Mouse (Mus musculus): ENCODE data around the gene Obox2. TPM values are rescaled to one million over a fixed set of nuclear protein-coding genes. Genes with fewer than 3 reads are reported as not detected.
"Not testable (repeated sequence)": the region's sequence is repeated elsewhere in the genome, so short reads cannot be mapped to it uniquely, and the experiment has no call there.

Gene Obox2
- not detected in 2 replicates for total RNA-seq (2014; rRNA removed)
- not detected in 2 replicates for polyA plus RNA-seq (2015; fragmentation: Nextera tagmentation; extraction: Ambion mirVana)

DNA sequence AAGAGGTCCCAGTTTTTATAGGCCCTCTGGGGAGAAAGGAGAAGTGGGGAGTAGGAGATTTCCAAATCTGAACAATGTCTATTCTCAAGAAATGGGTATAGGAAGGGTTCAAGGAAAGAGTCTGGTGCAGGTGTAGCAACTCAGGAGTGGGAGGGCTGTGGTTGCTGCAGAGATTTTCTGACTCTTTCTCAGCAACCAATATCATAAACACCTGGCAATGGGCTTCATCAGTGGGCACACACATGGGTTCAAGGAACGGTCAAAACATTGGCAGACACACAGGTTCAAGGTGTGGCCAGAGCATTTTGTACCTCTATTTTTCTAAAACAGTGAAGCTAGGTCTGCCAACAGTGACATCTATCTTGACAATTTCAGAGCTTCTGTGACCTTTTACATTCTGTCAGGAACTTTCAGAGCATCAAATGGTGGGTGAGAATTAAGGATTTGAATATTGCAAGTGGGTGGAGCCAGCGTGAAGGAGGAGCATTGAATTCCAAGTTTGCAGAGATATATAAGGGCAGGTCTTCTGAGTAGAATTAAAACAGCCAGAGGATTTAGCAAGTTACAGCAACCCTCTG is at the start of gene Obox2, which contains the start of gene Obox1:
Gene Obox2 (plus strand): TSS at position 301 of the 578 bp plus-strand sequence.
Gene Obox1 (plus strand): TSS at position 528 of the 578 bp plus-strand sequence.
- H3K4me2 ChIP-seq (ENCODE audit: low read depth); H3K9ac ChIP-seq; H3K27me3 ChIP-seq (ENCODE audit: insufficient read depth, low read length); H3K4me1 ChIP-seq (ENCODE audit: insufficient read depth); ATAC-seq; DNase-seq; H3K9me3 ChIP-seq (ENCODE audit: low read length); H3K27ac ChIP-seq (ENCODE audit: low read depth, low read length); H3K36me3 ChIP-seq (ENCODE audit: insufficient read depth); H3K4me3 ChIP-seq (ENCODE audit: low read depth, low read length): not testable (repeated sequence)
- no CpG with 5 or more reads among the region's 2 CpGs for WGBS

- H3K27ac ChIP-seq (ENCODE audit: low read depth, low read length); H3K27me3 ChIP-seq (ENCODE audit: insufficient read depth, low read length); DNase-seq; H3K4me2 ChIP-seq (ENCODE audit: low read depth); H3K9me3 ChIP-seq (ENCODE audit: low read length); H3K36me3 ChIP-seq (ENCODE audit: insufficient read depth); H3K4me1 ChIP-seq (ENCODE audit: insufficient read depth); ATAC-seq; H3K4me3 ChIP-seq (ENCODE audit: low read depth, low read length); H3K9ac ChIP-seq: not testable (repeated sequence)
- 70% methylated on average over 3 of the region's 3 CpGs for WGBS
These were observed 10.8 kb downstream of the Obox2 start for GRCm38 (mm10) chr7:15399147-15399874.

DNA sequence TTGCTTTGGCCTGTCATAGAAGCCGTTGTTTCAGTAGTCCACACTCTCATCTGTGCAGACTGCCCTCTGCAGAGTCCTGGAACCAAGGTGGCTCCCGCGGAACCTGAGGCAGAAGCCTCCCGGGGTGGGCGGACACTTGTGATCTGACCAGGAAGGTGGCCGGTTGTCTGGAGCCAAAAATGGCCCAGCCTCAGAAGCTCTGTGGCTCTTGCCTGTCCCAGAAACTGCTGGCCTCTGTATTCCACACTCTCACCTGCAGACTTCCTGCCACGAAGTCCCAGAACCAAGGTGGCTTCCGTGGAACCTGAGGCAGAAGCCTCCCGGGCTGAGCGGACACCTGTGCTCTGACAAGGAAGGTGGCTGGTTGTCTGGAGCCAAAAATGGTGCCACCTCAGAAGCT is 18.3 kb downstream of the Obox2 start:
- ATAC-seq; H3K9me3 ChIP-seq (ENCODE audit: low read length); H3K9ac ChIP-seq; H3K27me3 ChIP-seq (ENCODE audit: insufficient read depth, low read length); H3K4me1 ChIP-seq (ENCODE audit: insufficient read depth); DNase-seq; H3K4me2 ChIP-seq (ENCODE audit: low read depth); H3K36me3 ChIP-seq (ENCODE audit: insufficient read depth); H3K27ac ChIP-seq (ENCODE audit: low read depth, low read length); H3K4me3 ChIP-seq (ENCODE audit: low read depth, low read length): not testable (repeated sequence)
- 86% methylated on average over 10 of the region's 10 CpGs for WGBS

GRCm38 (mm10) chr7:15418046-15418445 is 29.5 kb downstream of the Obox2 start:
- ATAC-seq; H3K9me3 ChIP-seq (ENCODE audit: low read length); H3K27me3 ChIP-seq (ENCODE audit: insufficient read depth, low read length); H3K36me3 ChIP-seq (ENCODE audit: insufficient read depth); H3K4me2 ChIP-seq (ENCODE audit: low read depth); H3K4me3 ChIP-seq (ENCODE audit: low read depth, low read length); DNase-seq; H3K27ac ChIP-seq (ENCODE audit: low read depth, low read length); H3K9ac ChIP-seq; H3K4me1 ChIP-seq (ENCODE audit: insufficient read depth): not testable (repeated sequence)
- WGBS: 86% methylated on average over 8 of the region's 9 CpGs

DNA sequence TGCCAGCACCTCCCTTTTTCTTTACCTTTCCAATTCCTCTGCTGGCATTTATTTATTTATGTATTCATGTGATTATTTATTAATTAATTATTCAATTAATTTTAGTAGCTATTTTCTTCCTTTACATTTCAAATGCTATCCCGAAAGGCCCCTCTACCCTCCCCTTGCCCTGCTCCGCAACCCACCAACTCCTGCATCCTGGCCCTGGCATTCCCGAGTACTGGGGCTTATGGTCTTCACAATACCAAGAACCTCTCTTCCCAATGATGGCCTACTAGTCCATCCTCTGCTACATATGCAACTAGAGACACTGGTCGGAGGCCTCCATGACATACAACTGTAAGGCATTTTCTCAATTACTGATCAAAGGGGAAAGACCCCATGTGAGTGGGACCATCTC is 37.0 kb downstream of the Obox2 start:
- not testable (repeated sequence) for H3K9ac ChIP-seq, DNase-seq
- WGBS: 84% methylated on average over 3 of the region's 4 CpGs

More for the DNA sequence above, 37.0 kb downstream of the Obox2 start:
- ATAC-seq; H3K36me3 ChIP-seq (ENCODE audit: insufficient read depth); H3K27ac ChIP-seq (ENCODE audit: low read depth, low read length); H3K9me3 ChIP-seq (ENCODE audit: low read length); H3K4me2 ChIP-seq (ENCODE audit: low read depth); H3K27me3 ChIP-seq (ENCODE audit: insufficient read depth, low read length); H3K4me3 ChIP-seq (ENCODE audit: low read depth, low read length); H3K4me1 ChIP-seq (ENCODE audit: insufficient read depth): not testable (repeated sequence)

Other genes starting within 250 kb of the Obox2 start
- not detected in 2 replicates for gene Obox1, start 227 bp downstream of the Obox2 start, total RNA-seq (2014; rRNA removed)
- not detected in 2 replicates for gene Obox1, start 227 bp downstream of the Obox2 start, polyA plus RNA-seq (2015; fragmentation: Nextera tagmentation; extraction: Ambion mirVana)

Data from forebrain, postnatal 0 days (tissue).